Mouse (Mus musculus): ENCODE results near the gene Crygd.
"Not testable (repeated sequence)": the region's sequence is repeated elsewhere in the genome, so short reads cannot be mapped to it uniquely, and the experiment has no call there.

Crygd gene

GRCm38 (mm10) chr1:65063352-65063751, at the start of gene Crygd:
Gene Crygd, minus strand, starts transcription at chr1:65063452.
- no peak for DNase-seq (ENCODE audit: low spot score in 2 of 2)

GRCm38 (mm10) chr1:65112807-65113196, 49.5 kb upstream of the Crygd start:
- no peak for DNase-seq (ENCODE audit: low spot score in 2 of 2)

GRCm38 (mm10) chr1:65112031-65112806, 49.0 kb upstream of the Crygd start:
- DNase-seq (ENCODE audit: low spot score in 2 of 2), result peak; percentile 63 to 84

DNA sequence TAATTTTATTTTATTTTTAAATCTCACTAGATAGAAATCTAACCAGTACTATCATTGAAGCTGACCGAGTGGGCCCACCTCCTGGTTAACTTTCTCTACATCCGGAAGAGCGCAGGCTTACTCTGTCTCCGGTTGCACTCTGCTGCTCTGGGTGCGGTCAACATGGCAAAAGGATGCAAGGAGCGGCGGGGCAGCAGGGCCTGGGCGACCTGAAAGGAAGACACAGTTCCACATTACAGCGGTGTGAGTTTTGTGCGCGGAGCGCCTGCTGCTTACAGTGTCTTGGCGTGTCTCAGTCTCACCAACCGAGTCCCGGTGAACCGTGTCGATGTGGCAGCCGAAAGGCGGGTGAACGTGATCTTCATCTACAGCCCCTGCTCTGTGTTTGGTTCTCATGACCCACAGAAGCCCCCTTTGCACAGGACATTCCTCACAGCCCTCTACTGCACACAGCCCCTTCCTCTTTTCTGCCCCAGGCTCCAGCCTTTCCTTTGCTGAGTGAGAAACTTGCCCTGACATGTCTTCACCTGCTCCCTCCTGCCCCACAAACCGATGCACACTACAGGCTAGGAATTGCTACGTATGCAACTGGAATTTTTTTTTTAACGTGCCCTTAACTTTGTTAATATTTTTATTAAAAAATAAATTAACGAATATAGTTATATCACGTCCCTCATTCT, 46.6 kb upstream of the Crygd start:
- no peak for DNase-seq (ENCODE audit: low spot score in 2 of 2)

GRCm38 (mm10) chr1:65109196-65109595, 45.9 kb upstream of the Crygd start:
- no peak for DNase-seq (ENCODE audit: low spot score in 2 of 2)

- DNase-seq (ENCODE audit: low spot score in 2 of 2), result no peak
These were observed 44.5 kb upstream of the Crygd start for GRCm38 (mm10) chr1:65107654-65108279.

- DNase-seq (ENCODE audit: low spot score in 2 of 2), result no peak
These were observed 40.0 kb upstream of the Crygd start, which contains the start of gene Cryga for GRCm38 (mm10) chr1:65103273-65103672. Gene Cryga, minus strand, starts transcription at chr1:65103373.

DNA sequence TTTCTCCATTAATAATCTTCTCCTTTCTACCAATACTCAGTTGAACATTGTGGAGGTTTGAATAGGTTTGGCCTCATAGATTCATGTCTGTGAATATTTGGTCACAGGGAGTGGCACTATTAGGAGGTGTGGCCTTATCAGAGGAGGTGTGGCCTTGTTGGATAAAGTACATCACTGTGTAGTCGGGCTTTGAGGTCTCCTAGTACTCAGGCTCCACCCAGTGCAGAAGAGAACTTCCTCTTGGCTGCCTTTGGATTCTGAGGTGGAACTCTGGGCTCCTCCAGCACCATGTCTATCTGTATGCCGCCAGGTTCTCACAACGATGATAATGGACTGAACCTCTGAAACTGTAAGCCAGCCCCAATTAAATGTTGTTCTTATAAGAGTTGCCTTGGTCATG, 33.7 kb upstream of the Crygd start:
- DNase-seq (ENCODE audit: low spot score in 2 of 2), result no peak

- no peak for DNase-seq (ENCODE audit: low spot score in 2 of 2)
These were observed 28.3 kb upstream of the Crygd start for GRCm38 (mm10) chr1:65091566-65091965.

DNA sequence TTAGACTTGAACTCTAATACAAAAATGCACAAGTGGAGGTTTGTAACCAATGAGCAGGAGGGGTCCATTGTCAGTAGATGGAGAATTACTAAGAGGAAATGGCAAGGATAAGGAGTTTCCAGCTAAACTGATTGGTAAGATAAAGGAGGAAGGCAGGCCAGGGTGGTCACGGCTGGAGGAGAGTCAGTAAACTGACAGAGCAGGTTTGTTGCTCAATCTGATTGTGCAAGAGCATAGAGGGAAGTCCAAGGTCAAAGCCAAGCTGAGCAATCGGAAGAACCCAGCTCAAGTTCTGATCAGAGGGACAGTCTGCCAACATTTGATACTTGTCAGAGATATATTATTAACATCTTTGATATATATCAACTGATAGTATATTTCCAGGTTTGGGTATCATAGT, 27.1 kb upstream of the Crygd start:
- no peak for DNase-seq (ENCODE audit: low spot score in 2 of 2)

GRCm38 (mm10) chr1:65088567-65089356, 25.5 kb upstream of the Crygd start:
- DNase-seq (ENCODE audit: low spot score in 2 of 2), result no peak

- no peak for DNase-seq (ENCODE audit: low spot score in 2 of 2)
These were observed 18.9 kb upstream of the Crygd start, which contains the start of gene Crygb for GRCm38 (mm10) chr1:65082188-65082587. Gene Crygb, minus strand, starts transcription at chr1:65082288.

- DNase-seq (ENCODE audit: low spot score in 2 of 2), result no peak
These were observed 12.4 kb upstream of the Crygd start for GRCm38 (mm10) chr1:65075607-65076006.

DNA sequence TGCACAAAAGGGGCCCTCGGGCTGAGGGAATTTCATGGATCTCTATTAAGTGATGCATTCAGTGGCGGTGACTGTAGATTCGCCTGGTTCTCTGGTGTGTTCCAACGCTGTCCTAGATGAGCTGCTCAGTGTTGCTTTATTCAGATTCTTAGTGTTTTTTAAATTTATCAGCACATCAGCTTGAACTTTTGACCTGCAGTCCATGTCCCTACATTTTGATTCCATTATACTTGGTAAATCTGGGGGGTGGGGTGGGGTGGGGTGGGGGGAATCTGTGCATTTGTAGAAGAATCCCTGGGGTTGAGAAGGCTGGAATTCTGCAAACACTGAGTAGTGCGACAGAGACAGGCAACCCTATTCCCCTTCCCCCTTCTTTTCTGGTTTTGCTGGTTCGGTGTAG, 10.3 kb upstream of the Crygd start, which contains the start of gene Crygc:
Gene Crygc, minus strand, starts transcription at position 101 of the 400 bp plus-strand sequence.
- DNase-seq (ENCODE audit: low spot score in 2 of 2), result no peak

DNA sequence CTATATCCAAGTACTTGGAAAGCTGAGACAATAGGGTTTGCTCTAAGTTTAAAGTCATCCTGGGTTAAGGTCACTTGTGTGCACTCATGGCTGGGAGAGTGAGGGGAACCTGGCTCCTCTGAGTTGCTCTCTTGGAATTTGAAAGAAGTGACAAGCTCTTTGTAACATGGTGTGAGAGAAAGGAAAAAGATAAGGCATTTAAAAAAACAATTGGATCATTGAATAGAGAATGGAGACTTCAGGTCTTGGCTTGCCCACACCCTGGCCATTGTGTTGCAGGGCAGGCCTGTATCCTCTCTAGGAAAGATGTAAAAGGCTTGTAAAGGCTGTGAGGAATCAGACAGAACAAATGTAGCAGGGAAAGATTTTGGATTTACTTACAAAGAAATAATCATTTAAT, 4.6 kb upstream of the Crygd start:
- DNase-seq (ENCODE audit: low spot score in 2 of 2), result no peak

GRCm38 (mm10) chr1:65064201-65064600, 949 bp upstream of the Crygd start:
- no peak for DNase-seq (ENCODE audit: low spot score in 2 of 2)

GRCm38 (mm10) chr1:65052140-65052539, 11.1 kb downstream of the Crygd start:
- no peak for DNase-seq (ENCODE audit: low spot score in 2 of 2)

- no peak for DNase-seq (ENCODE audit: low spot score in 2 of 2)
These were observed 11.6 kb downstream of the Crygd start for GRCm38 (mm10) chr1:65051696-65052095.

DNA sequence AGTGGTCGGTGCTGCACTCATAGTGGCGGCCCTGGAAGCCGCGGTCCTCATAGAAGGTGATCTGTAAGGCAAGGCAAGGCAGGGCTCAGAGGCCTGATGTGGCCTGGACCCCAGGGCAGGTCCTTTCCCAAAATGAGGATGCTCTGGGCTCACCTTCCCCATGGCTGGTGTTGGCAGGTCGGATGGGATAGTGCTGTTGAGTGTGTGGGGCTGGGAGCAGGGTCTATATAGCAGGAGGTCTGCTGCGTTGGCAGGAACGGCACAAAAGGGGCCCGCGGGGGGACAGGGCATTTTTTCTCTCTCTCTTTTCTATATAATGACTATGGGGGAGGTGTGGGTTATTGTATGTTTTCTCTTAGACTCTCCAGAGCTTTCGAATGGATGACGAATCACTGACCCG, 12.3 kb downstream of the Crygd start, which contains the start of gene Cryge:
Gene Cryge, minus strand, starts transcription at position 198 of the 400 bp plus-strand sequence.
- not testable (repeated sequence) for DNase-seq (ENCODE audit: low spot score in 2 of 2)

DNA sequence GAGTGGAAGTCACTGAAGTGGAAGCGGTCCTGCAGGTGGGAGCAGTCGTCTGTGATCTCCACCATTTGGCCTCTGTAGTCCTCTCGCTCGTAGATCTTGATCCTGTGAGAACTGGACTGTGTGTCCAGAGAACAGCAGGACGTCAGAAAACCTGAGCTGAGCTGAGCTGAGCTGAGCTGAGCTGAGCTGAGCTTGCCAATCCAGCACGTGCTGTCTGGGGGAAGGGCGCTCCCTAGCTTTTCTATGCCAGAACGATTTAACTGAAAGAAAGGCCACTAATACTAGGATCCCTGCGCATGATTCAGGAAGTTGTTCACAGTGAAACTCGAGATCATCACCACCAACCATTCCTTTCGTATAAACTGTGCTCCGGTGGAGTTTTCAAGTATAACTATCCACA, 14.5 kb downstream of the Crygd start:
- DNase-seq (ENCODE audit: low spot score in 2 of 2), result peak; percentile 20 to 35

GRCm38 (mm10) chr1:65046401-65047109, 16.7 kb downstream of the Crygd start:
- DNase-seq (ENCODE audit: low spot score in 2 of 2), result peak; percentile 45 to 50

All from right cerebral cortex, adult 2 months (tissue).